Mouse (Mus musculus): ENCODE data around the gene Rph3a. TPM values are rescaled to one million over a fixed set of nuclear protein-coding genes. Genes with fewer than 3 reads are reported as not detected.
"Not testable (repeated sequence)": the region's sequence is repeated elsewhere in the genome, so short reads cannot be mapped to it uniquely, and the experiment has no call there.

The Rph3a gene
- total and polyA plus RNA-seq, 2 experiments = not detected

DNA sequence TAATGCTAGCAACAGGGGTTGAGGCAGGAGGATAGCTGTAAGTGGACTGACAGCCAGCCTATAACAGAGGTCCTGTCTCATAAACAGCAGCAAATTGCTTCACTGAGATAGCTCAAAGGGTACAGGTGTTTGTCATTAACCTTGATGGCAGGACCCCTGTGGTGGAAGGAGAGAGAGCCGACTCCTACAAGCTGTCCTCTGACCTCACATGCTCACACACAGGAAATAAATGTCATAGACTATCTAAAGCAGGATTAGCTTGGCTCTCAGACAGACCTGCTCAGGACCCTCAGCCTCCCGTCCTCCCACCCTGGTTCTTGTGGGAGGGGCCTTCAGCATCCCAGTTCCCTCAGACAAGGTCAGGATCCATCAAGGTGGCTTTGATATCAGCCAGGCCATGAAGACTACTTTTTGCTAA, 117.6 kb downstream of the Rph3a start:
- no peaks in the 10 kb centered on the region for H3K79me2 ChIP-seq (ENCODE audit: control insufficient read depth, insufficient read depth, low read length)
- no peak for TF ChIP-seq CTCF (IDR thresholded peaks at IDR 0.05; ENCODE audit: low read depth, low read length)
- TF ChIP-seq POLR2A (IDR thresholded peaks at IDR 0.05; ENCODE audit: extremely low read depth, insufficient read depth, low read length) = no peak

DNA sequence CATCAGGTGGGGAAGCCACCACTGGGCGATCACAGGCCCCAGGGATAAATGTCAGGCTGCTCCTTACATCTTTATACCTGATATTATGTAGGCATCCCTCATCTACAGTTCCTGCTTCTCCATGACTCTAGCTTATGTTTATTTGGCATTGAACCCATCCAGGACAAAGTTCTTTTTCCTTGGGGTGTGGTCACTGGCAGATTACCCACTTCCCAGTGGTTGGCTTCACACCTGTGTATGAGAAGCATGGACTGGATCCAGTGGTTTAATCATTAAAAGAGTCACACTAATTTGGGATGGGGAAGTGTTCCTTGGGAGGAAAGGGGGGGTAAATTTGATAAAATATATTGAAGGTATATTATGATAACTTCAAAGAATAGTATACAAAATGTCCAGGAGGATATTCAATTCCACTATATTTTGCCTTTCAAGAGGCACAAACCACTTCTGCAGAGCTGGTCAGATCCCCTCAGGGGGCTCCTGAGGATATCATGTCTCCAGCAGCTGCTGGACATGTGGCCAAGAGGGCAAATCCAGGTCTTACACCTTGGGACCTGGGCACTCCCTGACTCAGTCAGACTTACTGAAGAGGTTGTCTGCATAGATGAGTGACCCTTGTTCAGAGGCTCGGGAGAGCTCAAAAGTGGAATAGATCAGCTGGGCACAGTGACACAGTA, 118.2 kb downstream of the Rph3a start:
- not testable (repeated sequence) for H3K79me2 ChIP-seq (ENCODE audit: control insufficient read depth, insufficient read depth, low read length)
- DNase-seq (ENCODE audit: extremely low read depth, low read depth, low spot score) = peak; percentile 39

More for the DNA sequence above, 117.6 kb downstream of the Rph3a start:
- no peak overlapping the region for H3K9ac ChIP-seq (ENCODE audit: low read depth, low read length)
- no peaks in the 10 kb centered on the region for H3K27me3 ChIP-seq (ENCODE audit: control insufficient read depth, insufficient read depth, low read length)
- no peak overlapping the region for H3K4me3 ChIP-seq (ENCODE audit: insufficient read depth, low read depth, low read length)
- 79% methylated on average over 2 of the region's 2 CpGs for WGBS
- H3K4me1 ChIP-seq (ENCODE audit: control insufficient read depth, insufficient read depth, low read length) = no peaks in the 10 kb centered on the region
- H3K36me3 ChIP-seq (ENCODE audit: control insufficient read depth, insufficient read depth, low read length) = no peaks in the 10 kb centered on the region
- DNase-seq (ENCODE audit: extremely low read depth, low read depth, low spot score) = no peak
- no peak overlapping the region for H3K27ac ChIP-seq (replicated peaks; ENCODE audit: insufficient read depth, low read depth, low read length)

DNA sequence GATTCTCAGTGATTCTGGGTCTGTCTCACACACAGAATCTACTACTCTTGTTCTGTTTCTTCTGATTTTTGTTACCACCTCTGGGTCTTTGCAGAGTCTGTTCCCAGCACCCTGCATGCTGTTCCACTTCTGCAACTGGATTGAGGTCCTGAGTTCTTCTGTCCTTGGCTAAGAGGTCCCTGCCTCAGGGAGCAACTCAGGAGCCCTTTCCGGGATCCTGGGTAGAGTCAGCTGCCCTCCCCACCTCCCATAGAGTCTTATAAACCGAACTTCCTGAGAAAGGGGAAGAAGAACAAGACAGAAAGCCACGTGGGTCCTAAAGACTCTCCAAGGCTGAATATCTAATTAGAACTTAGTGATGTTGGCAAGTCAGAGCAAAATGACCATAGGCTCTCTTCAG, 118.9 kb downstream of the Rph3a start:
- no peak for DNase-seq (ENCODE audit: extremely low read depth, low read depth, low spot score)
- H3K4me3 ChIP-seq (ENCODE audit: insufficient read depth, low read depth, low read length) = no peak overlapping the region
- no peaks in the 10 kb centered on the region; the same call in 1 of the 2 replicates for H3K27me3 ChIP-seq (ENCODE audit: control insufficient read depth, insufficient read depth, low read length)
- WGBS = 55% methylated on average over 3 of the region's 3 CpGs
- H3K79me2 ChIP-seq (ENCODE audit: control insufficient read depth, insufficient read depth, low read length) = no peaks in the 10 kb centered on the region
- TF ChIP-seq CTCF (IDR thresholded peaks at IDR 0.05; ENCODE audit: low read depth, low read length) (no peak), POLR2A (IDR thresholded peaks at IDR 0.05; ENCODE audit: extremely low read depth, insufficient read depth, low read length) (no peak)
- H3K9ac ChIP-seq (ENCODE audit: low read depth, low read length) = no peak overlapping the region
- no peaks in the 10 kb centered on the region for H3K4me1 ChIP-seq (ENCODE audit: control insufficient read depth, insufficient read depth, low read length)
- no peak overlapping the region for H3K27ac ChIP-seq (replicated peaks; ENCODE audit: insufficient read depth, low read depth, low read length)
- H3K36me3 ChIP-seq (ENCODE audit: control insufficient read depth, insufficient read depth, low read length) = no peaks in the 10 kb centered on the region

More for the DNA sequence above, 118.2 kb downstream of the Rph3a start:
- not testable (repeated sequence) for H3K36me3 ChIP-seq (ENCODE audit: control insufficient read depth, insufficient read depth, low read length); H3K4me1 ChIP-seq (ENCODE audit: control insufficient read depth, insufficient read depth, low read length); H3K9ac ChIP-seq (ENCODE audit: low read depth, low read length); H3K4me3 ChIP-seq (ENCODE audit: insufficient read depth, low read depth, low read length); H3K27me3 ChIP-seq (ENCODE audit: control insufficient read depth, insufficient read depth, low read length); H3K27ac ChIP-seq (replicated peaks; ENCODE audit: insufficient read depth, low read depth, low read length)
- WGBS = 83% methylated on average over 2 of the region's 2 CpGs

Other genes with a start within 250 kb of the Rph3a start
- 0.87 and 1.4 TPM in 2 replicates for gene Oas3, start 232.4 kb downstream of the Rph3a start, total RNA-seq (2014; rRNA removed)
- gene Oas3, start 232.4 kb downstream of the Rph3a start, polyA plus RNA-seq (2012; rRNA removed) = 0.91 and 1.7 TPM in 2 replicates
- not detected in 2 replicates for gene Oas1e, start 214.6 kb downstream of the Rph3a start, total RNA-seq (2014; rRNA removed)
- gene Oas1e, start 214.6 kb downstream of the Rph3a start, polyA plus RNA-seq (2012; rRNA removed) = not detected in 2 replicates
- 1.5 TPM in 2 replicates for gene Oas1c, start 197.6 kb downstream of the Rph3a start, total RNA-seq (2014; rRNA removed)
- 0.39 and 1.6 TPM in 2 replicates for gene Oas1c, start 197.6 kb downstream of the Rph3a start, polyA plus RNA-seq (2012; rRNA removed)
- gene Oas1f, start 162.7 kb downstream of the Rph3a start, total RNA-seq (2014; rRNA removed) = not detected in 2 replicates
- not detected in 2 replicates for gene Oas1f, start 162.7 kb downstream of the Rph3a start, polyA plus RNA-seq (2012; rRNA removed)
- gene Oas1h, start 148.7 kb downstream of the Rph3a start, total RNA-seq (2014; rRNA removed) = not detected in 2 replicates
- gene Oas1h, start 148.7 kb downstream of the Rph3a start, polyA plus RNA-seq (2012; rRNA removed) = not detected in 2 replicates
- gene Oas1g, start 122.5 kb downstream of the Rph3a start, total RNA-seq (2014; rRNA removed) = 3.5 and 4.3 TPM in 2 replicates
- 0.73 and 2.9 TPM in 2 replicates for gene Oas1g, start 122.5 kb downstream of the Rph3a start, polyA plus RNA-seq (2012; rRNA removed)
- 6.2 and 10.0 TPM in 2 replicates for gene Oas1a, start 102.6 kb downstream of the Rph3a start, total RNA-seq (2014; rRNA removed)
- 1.6 and 6.4 TPM in 2 replicates for gene Oas1a, start 102.6 kb downstream of the Rph3a start, polyA plus RNA-seq (2012; rRNA removed)
- gene Oas1d, start 95.6 kb downstream of the Rph3a start, total RNA-seq (2014; rRNA removed) = not detected in 2 replicates
- not detected in 2 replicates for gene Oas1d, start 95.6 kb downstream of the Rph3a start, polyA plus RNA-seq (2012; rRNA removed)
- gene Ptpn11, start 181.3 kb upstream of the Rph3a start, total RNA-seq (2014; rRNA removed) = 23.1 and 30.3 TPM in 2 replicates
- 15.6 and 17.0 TPM in 2 replicates for gene Ptpn11, start 181.3 kb upstream of the Rph3a start, polyA plus RNA-seq (2012; rRNA removed)
- 135 and 163 TPM in 2 replicates for gene Rpl6, start 194.4 kb upstream of the Rph3a start, total RNA-seq (2014; rRNA removed)
- 122 and 146 TPM in 2 replicates for gene Rpl6, start 194.4 kb upstream of the Rph3a start, polyA plus RNA-seq (2012; rRNA removed)
- 9.7 and 10.0 TPM in 2 replicates for gene Hectd4, start 210.1 kb upstream of the Rph3a start, total RNA-seq (2014; rRNA removed)
- gene Hectd4, start 210.1 kb upstream of the Rph3a start, polyA plus RNA-seq (2012; rRNA removed) = 5.5 and 7.6 TPM in 2 replicates

All from liver, adult 2 months (tissue).